Mouse (Mus musculus) 3134 (cell line): ENCODE measurements around the gene Fbxo42.

Source experiments
- DNase-seq: peaks from one replicate; pipeline ENCODE4 v3.0.0-alpha.2; 2011; ENCODE audit warnings: low spot score; ENCODE audit not compliant: insufficient read length; ENCODE audit errors: extremely low read depth

The Fbxo42 gene

DNA sequence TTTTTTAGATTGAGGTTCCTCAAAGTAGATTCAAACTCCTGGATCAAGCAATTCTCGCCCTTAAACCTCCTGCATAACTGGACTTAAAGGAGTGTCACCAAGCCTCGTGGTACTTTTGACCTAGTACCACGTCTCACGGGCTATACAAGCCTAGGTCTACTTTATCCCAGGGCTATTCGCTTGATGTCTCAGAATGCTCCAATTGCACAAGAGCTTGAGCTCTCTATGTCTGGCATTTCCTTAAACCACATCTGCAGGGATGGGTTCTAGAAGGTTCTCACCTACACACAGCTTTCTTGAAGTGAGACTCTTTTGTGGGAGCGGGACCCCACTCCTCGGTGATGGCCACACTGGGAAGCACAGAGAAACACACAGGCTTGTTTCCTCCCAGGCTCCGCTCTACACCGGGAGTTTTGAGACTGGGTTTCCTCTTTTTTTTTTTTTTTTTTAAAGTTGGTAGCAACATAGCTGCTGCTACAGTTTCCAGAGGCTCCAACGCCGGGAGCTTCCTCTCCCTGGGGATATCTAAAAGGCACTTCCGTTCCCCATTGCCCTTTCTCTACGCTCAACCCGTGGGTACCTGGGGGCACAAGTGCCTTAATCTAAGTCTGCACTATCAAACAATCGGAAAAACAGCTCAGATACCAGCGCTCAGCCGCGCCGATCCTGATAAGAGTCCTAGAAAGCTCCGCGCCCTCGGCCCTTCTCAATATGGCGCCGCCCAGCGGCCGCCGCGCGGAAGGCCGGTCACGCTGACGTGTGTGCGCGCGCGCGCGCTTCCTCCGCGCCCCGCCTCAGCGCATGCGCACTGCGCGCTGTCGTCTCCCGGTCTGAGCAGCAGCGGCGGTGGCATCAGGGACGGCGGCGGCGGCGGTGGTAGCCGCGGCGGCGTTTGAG is at the start of gene Fbxo42:
Gene Fbxo42, plus strand, starts transcription at position 802 of the 897 bp plus-strand sequence.
- peak; percentile 88 for DNase-seq

DNA sequence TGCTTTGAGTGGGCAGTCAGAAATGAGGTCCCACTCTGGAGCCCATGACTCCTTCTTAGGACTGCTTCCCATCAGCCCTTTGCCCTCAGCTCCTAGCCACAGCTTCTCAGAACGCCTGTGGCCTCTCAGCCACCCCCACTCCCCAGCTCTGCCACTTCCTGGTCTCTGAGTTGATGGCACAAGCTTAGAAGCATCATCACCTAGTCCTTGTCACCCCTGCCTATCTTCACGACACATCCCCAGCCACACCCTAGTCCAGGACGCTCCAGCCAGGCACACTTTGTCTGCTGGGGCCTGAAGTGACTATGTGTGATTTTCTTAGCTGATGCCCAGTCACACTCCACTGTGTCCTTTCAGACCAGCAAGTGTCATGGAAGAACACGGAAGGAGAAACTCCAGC is 48.8 kb upstream of the Fbxo42 start:
- DNase-seq = no peak

DNA sequence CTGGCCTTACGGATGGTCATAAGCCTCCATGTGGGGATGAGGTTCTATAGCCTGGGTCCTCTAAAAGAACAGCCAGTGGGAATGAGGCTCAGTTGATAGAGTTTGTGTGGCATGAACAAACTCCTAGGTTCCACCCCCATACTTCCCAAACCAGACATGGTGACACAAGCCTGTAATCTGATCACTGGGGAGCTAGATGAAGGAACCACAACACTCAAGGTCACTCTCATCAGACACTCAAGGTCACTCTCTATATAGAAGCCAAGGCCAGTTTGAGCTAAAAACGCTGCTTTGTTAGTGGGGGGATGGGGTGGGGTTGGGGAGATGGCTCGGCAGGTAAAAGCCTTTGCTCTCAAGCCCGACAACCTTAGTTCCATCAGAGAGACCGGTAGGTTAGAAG is 47.8 kb upstream of the Fbxo42 start:
- no peak for DNase-seq

DNA sequence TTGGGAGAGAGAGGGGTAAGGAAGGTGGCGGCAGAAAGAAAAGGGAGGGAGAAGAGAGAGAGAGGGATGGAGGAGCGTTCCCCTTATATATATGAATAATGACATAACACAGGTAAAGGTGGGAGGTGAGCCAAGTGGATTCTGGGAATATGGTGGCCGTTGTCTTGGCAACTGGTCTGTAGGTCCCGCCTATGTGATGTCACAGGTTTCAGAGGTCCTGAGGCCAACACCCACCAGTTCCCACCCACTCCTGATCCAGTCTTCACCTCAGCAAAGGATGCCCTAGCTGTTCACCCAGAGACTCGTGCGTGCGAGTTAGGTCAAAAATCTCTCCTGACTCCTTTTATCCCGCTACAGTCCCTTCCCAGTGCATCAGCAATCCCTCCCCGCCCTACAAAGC is 46.4 kb upstream of the Fbxo42 start:
- DNase-seq = no peak

DNA sequence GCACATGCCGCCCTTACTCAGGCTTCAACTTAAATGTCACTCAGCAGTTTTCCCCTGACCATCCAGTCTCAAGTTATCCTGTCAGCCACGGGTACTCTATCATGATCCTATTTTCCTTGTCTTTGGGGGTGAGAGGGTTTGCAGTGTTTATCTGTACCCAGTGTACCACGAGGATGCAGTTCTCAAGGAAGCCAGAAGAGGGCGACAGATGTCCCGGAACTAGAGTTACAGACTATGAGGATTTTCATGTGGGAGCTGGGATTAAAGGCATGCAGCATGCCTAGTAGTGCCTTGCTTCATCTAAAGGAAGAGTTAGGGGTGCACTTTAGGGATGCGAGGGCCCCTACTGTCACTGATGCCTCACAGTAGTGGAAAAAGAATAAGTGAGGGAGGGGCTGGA is 45.9 kb upstream of the Fbxo42 start:
- DNase-seq = no peak

DNA sequence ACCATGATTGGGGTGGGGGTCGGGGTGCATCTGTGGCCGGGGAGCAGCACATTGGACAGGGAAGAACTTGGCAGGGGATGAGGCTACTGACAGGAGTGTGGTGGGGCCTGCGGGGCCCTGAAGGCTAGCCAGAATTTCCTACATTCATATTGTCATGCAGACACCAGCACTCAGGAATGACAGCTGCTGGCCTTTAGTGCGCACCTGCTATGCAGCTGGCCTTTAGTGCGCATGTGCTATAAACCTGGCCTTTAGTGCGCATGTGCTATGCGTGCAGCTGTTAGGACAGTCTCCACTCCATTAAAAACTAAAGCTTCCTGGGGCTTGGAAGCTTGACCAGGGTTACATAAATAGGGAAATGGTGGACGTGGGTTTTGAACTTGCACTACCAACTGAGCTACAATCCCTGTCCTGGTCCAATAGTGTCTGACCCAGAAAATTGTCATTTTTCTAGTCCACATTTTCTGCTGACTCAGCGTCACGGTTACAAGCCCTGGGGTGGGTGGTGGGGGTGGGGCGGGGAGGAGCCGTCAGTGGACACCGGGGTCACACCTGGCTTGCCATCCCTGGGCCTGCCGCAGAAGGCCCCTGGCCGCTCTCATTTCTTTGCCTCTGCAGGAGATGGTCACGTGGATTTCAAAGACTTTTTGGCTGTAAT is 41.1 kb upstream of the Fbxo42 start:
- DNase-seq = no peak

DNA sequence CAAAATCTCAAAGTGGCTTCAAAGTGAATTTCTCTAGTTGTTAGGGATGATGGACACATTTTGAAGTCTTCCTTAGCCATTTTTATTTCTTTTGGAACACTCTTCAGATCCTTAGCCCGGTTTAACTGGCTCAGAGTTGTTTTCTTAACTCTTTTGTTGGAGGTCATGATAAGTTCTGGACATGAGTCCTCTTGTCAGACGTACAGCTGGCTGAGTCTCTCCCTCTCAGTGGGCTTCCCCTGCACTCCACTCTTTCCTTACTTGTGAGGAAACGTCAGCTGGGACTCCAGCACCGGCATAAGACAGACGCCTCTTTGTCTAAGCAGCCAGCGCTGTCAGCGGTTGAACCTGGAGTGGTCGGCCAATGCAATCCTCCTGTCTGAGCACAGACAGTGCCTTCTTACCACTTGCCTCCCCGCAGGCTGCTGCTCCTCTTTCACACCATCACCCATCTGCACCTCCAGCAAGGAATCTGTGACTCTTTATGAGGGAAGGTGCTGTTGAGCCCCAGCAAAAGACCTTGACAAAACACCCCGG is 39.4 kb upstream of the Fbxo42 start:
- no peak for DNase-seq

DNA sequence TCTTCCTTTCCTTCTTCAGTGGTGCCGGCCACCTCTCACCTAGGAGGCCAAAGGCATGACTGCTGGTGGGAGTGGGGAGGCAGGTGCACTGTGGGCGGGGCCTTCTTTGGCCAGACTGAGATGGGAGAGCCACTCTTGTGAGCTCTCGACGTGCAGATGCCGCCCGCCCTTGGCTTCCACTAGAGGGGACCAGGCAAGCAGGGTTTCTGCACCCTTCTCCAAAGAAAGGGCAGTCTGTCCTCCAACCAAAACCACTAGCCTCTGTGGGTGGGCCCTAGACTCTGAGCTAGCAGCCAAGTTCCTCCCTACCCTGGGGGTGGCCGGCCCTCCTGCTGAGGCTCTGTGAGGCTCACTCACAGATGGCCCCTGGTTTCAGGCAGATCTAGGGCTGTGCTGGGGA is 33.9 kb upstream of the Fbxo42 start:
- DNase-seq = no peak

DNA sequence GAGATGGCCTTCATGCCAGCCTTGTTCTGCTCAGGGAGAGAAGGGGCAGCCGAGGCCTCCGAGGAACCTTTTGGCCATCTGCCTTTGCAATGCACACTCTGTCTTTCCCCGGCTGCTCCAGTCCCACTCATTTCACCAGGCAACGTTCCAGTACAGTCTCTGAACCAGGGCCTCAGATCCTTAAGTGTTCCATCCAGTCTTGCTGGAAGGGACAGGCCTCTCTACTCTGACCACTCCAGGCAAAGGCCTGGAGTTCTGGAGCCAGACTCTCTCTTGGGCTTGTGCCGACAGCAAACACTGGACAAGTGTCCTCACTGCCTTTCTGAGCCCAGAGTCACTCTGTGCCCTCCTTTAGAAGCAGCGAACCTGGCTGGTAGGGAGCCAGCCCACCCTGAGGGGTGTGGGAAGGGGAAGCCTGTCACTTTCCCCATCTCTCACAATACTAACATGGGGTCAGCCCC is 33.2 kb upstream of the Fbxo42 start:
- no peak for DNase-seq

DNA sequence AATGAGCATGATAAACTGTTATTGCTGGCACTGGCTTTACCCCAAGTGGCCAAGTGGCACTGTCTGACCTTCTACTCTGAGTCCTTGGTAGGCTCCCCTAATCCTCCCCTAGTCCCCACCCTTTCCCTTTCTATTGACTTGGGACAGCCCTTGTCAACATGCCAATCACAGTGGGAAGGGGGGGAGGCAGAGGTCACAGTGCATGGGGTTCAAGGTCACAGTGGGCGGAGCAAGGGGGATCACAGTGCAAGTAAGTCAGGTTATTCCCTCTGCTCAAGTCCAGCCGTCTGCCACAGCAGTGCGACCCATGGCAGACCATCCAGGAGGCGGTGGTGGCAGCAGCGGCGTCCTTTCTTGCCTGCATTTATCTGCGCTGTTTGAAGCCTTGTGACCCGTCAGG is 32.3 kb upstream of the Fbxo42 start:
- no peak for DNase-seq

DNA sequence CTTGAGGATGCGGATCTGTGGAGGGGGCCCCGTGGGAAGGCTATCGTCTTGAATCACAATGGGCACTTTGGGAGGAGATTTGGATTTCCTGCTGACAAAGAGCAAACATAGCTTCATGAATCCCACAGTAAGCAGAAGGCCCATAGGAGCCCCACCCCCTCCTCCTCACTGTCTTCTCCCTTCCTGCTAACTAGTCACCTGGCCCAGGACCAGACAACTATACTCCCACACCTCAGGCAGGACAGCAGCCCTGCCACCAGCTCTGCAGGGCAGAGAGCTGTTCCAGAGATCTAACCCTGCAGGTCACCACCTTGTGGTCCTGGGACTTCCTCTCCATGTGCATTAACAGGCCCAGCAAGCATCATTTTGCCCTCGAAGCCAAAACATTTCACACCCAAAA is 29.0 kb upstream of the Fbxo42 start:
- no peak for DNase-seq

DNA sequence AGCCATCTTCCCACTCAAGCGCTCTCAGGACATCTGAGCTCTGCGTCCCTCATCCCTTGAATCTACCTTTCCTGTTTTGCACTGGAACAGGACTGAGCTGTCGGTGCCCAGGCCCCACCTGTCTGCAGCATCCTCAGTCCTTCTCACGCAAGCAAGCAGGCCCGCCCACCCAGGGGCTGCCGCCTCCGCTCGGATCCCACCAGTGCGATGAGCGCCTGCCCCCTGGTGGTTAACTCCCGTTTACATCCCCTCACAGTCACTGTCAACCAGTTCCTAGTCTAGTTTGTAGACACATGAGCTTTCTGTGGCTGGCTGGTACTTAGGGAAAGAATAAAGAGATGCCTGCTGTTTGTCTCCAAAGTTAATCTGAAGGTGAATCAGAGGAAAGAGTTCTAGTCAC is 27.0 kb upstream of the Fbxo42 start:
- no peak for DNase-seq

DNA sequence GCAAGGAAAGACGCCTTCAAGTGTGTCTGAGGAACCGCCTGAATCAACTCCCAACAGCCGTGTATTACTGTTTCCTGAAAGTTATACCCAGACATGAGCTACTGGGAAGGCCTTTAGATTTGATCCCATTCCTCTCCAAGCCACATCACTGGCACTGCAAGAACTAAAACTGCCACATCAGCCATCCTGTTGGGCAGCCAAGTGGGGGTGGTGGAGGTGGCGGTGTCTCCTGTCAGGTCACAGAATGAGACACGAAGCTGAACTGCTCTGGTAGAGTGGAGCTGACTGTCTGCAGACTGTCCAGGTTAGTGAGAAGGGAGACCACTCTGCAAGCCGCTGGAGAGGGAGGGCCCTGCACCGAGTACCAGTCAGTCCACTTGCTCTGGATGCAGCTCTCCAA is 25.1 kb upstream of the Fbxo42 start:
- DNase-seq = no peak

DNA sequence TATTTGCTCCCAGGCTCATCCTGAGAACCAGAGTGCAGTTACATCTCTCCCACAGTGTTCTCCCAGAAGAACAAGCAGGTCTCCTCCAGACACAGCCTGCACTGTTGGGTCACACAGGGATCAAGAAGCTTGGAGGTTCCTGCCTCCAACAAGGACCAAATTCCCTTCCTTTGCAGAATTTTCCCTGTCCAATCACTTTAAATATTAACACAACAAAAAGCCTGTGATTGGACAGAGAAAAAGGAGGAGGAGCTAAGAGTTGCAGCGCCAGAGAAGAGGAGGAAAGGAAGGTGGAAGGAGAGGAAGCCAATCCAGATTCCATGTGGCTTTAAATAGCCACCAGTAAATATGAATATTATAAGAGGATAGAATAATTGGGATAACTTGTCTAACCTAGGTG is 24.6 kb upstream of the Fbxo42 start:
- DNase-seq = no peak

DNA sequence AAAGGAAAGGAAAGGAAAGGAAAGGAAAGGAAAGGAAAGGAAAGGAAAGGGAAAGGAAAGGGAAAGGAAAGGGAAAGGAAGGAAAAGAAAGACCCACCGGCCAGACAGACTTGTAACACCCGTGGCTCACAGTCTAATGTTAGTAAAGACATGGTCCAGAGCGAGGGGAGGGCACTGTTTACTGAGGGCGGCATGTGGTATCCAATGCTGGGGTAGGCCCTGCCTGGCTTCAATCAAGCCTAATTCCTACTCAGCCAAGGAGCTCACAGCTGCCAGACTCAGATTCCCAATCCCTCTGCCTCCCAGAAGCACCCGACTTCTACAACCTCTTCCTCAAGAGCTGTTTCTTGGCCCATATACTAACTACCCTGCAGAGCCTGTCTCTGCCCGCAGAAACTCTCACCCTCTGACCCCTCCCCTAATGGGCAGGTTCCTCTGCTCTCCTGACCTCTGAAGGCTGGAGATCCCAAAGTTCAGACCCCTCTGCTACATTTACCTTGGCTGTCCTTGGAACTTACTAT is 18.5 kb upstream of the Fbxo42 start:
- DNase-seq = no peak

DNA sequence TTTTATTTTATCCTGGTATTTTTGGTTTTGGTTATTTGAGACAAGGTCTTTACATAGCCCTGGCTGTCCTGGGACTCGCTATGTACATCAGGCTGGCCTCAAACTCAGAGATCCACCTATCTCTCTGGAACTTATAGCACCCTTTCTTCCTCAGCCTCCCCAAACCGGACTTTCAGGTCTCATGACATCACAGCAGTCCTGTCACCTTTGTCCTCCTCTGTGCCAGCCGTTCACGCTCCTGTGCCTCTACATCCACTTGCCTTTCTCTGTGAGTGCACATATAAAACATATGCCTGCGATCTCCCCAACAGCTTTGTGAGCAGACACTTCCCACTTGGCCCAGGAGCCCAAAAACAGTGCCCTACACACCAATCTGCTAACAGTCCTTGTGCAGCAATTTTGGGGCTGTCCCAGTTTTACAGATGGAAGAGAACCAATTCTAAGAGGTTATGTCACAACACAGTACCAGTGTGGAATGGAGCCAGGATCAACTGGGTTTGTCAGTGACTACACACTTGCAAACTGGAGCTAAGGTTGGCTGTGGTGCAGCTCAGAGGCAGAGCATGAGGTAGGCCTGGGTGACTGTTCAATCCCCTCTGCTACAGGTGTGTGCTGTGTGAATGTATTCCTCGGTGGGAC is 16.9 kb upstream of the Fbxo42 start:
- DNase-seq = no peak

DNA sequence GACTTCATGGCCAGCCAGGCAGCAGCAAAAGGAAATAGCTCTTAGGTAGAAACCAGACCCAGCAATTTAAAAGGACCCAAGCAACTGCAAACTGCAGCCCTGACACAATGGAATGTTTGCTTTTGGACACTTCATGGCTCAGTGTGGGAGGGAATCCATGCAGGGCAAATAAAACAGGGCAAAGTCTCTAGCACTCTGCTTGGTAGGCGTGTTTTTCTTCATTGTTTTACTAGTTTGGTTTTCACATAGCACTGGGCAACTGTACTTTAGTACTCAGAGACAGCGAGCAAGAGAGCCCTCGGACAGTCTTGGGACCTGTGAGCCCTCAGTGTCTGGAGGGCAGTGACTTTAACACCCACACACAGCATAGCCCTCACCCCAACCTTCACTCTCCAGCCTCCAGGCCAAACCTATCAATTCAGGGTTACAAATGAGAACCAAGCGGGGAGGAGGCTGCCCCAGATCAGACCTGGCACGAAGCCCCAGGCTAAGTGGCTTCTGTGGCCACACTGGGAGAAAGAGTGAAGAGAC is 16.1 kb upstream of the Fbxo42 start:
- DNase-seq = no peak

DNA sequence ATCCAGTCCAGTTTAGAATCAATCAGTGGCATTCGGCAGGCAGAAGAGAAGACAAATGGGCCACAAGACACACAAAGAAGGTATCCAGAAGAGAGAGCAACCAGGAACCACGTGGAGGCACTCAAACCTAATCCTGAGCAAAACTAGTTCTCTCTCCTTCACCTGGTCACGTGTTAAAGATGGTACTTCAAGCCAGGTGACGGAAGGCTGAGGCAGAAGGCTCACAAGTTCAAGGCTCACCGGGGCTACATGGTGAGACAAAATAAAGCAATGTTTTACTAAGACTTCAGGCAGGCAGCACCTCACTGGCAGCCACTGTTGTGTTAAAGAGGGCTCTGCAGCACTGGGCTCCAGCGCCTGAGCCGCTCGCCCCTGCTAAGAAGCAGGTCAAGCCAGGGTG is 15.5 kb upstream of the Fbxo42 start:
- no peak for DNase-seq

DNA sequence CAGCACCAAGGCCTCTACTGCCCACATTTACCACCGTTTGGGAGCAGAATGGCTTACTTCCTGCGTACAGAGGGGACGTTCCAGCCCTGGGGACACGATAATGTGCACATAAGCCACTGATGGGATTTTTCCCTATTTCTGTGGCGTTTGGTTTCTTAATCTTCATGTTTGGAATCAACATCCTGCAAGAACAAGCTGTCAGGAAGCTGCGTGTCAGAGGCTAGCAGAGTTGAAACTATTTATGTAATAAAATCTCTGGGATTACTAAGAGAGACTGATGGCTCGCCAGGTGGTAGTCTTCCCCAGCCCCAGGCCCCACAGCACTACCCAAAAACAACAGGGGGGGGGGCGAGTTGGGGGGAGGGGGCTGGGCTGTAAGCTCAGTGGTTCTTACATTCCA is 14.5 kb upstream of the Fbxo42 start:
- no peak for DNase-seq

DNA sequence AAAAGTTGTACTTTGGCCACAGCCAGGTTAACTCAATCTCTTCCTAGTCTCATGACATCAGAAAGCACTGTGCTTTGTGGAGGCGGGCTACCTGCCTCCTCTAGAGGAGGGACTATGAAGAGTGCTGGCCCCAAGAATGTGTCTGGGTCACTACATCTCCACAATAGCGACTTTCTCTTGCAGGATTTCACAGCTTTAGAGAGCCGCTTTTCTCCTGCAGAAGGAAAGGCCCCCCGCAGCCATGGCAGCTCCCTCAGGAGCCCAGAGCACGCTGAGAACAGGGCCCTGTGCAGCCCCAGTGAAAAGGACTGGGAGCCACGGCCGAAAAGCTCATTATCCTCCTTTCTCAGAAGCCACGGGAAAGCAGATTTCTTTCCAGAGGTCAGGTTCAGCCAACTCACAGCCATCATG is 13.7 kb upstream of the Fbxo42 start:
- no peak for DNase-seq
